Mouse (Mus musculus): ENCODE measurements around the gene Edem3.

DNA sequence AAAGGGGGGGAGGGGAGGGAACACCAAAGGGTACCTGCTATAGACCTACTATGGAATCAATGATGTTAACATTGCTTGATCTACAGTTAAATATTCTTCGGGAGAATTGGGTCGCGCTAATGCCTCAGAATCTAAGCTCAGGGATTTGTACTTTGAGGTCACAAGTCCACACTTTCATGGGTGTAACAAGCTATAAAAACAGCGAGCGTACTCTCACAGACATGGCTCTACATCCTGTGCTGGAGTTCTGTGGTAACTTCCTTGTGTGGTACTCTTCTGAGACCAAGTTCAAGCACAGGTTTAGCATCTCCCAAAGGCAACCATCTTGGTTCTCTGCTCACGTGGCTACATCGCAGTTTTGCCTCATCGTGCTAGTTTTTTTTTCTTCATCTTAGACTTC, 106.9 kb downstream of the Edem3 start:
- TF ChIP-seq POLR2A (IDR thresholded peaks at IDR 0.05; ENCODE audit: low read depth, low read length) (no peak), CTCF (IDR thresholded peaks at IDR 0.05; ENCODE audit: extremely low read depth, insufficient read depth, insufficient read length, insufficient replicate concordance) (no peak)
